Mouse (Mus musculus) brown adipose tissue, adult 24 weeks (tissue): ENCODE results near the gene Vmp1. TPM values are rescaled to one million over a fixed set of nuclear protein-coding genes. Genes with fewer than 3 reads are reported as not detected.

ENCODE experiments used
- H3K27ac ChIP-seq: fragments of 200-500 bp; replicated peaks from 2 replicates; pipeline ENCODE4 v1.5.1; 2012; ENCODE audit warnings: low read depth, mild to moderate bottlenecking, low read length
- H3K4me1 ChIP-seq: fragments of 200-500 bp; 2 replicates; pipeline ENCODE4 v1.6.1; 2012; ENCODE audit warnings: low read length, mixed read lengths; ENCODE audit not compliant: control insufficient read depth, insufficient read depth, insufficient read length
- H3K4me3 ChIP-seq: fragments of 200-500 bp; 2 replicates; pipeline ENCODE4 v1.5.1; 2012; ENCODE audit warnings: low read depth, mild to moderate bottlenecking, low read length, moderate library complexity; ENCODE audit not compliant: insufficient read depth
- polyA plus RNA-seq: library from polyadenylated mRNA; stranded (reverse); fragments of >200 nt; gene quantifications from 2 replicates; pipeline ENCODE4 v1.2.4, GENCODE M21; 2012; ENCODE audit not compliant: missing spikeins, insufficient read depth, insufficient read length

Vmp1 gene
- 62.6 and 85.5 TPM in 2 replicates for polyA plus RNA-seq

DNA sequence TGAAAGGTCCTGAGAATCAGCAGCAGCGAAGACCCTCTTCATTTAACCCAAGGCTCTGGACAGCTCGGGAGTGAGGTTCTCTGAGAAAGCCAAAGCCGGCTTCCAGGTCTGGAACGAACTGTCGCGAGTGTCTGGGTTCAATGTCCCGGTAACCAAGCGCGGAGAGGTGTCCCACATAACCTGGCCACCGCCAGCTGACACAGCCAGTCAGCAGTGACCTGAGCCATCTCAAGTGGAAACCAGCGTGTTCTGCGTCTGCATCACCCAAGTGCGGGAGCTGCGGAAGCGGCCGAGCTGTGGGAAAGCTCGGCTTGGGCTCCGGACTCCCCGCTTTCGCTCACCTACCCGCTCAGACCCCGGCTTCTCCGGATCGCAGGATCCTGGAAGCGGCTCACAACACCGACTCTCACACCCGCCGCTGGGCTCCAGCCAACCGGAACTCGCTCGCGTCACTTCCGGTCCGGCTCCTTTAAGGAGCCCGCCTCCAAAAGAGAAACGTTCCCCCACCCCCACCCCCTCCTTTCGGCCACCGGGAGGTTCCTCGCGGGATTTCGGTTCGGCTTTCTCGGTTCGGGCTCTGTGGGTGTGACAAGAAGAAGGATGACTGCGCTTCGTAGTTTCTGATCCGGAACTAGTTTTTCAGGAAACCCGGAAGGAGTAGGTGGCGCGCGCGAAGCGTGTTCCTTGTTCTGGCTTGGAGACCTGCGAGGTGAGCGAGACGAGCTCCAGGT is at the start of gene Vmp1, which contains the start of gene Ptrh2:
TSS of gene Vmp1 (minus strand) at position 442 of the 731 bp plus-strand sequence.
TSS of gene Ptrh2 (plus strand) at position 591 of the 731 bp plus-strand sequence.
- Histone ChIP-seq H3K4me3 (peak within 1 kb of the TSS; percentile 85), H3K27ac (peak within 1 kb of the TSS; percentile 53), H3K4me1 (no peaks in the 10 kb centered on the region)

DNA sequence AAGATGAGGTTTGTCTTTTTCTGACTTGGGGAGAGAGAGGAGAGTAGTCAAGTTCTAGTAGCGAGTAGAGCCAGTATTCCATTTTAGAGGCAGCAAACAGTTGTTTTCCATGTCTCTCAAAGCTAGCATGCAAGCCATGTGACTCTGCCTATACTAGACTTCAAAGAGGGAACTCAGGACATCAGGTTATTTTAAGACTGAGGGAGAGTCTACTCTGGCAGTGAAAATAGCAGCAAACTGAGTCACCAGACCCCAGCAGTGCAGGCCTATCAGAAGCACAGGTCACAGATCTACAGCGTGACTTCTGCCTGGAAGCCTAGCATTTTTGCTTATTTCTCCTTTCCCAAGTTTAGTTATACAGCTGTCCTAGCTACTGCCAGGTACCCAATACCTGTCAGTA is 47.8 kb upstream of the Vmp1 start:
- Histone ChIP-seq H3K4me1 (no peaks in the 10 kb centered on the region), H3K27ac (no peak overlapping the region), H3K4me3 (no peak overlapping the region)

DNA sequence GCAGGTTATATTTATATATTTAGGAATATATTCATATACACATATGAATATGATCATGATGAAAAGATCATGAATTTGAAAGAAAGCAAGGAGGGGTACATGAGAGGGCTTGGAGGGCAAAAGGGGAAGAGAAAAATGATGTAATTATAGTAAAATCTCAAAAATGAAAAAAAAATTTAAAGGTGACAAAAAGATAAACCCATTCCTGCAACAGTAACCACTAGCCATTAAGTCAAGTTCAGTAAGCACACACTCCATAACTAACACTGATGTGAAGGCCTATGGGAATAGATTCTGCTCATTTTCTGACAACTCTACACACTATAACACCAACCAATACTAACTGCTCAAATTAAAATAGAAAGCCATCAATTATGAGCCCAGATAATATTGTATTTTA is 42.0 kb upstream of the Vmp1 start:
- Histone ChIP-seq H3K4me1 (no peaks in the 10 kb centered on the region), H3K4me3 (no peak overlapping the region), H3K27ac (no peak overlapping the region)

DNA sequence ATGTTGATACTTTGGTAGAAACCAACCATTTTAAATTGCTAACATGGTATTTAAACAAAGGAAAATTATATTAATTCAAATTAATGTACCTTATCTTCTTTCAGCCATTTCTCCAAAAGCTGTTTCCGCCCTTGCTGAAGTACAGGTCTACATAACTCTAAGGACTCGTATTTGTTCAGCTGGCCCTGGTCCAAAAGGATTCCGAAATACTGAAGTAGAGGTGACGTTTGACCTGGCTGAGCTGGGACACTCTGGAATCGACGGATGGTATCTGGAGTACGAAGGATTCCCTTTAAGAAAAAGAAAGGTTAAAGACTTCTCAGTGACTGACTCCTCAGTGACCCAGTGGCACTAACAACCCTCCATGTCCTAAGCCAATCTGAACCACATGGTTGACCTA is 41.3 kb upstream of the Vmp1 start:
- Histone ChIP-seq H3K4me1 (no peaks in the 10 kb centered on the region), H3K4me3 (no peak overlapping the region), H3K27ac (no peak overlapping the region)

DNA sequence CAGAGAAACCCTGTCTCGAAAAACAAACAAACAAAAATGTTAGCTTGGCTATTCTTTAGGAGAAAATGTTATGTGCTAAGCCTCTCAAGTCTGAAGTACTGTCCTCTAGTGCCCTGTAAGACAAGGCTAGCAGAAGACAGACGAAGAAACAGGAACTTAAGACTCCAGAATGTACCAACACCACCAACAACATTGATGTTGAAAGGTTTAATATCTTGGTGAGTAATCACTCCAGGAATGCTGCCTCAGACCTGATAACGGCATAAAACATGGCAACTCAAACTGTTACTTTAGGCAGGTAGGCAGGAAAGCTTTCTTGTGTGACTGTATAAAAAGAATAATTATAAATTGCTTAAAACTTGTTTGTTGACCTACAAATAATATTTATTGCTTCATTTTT is 40.4 kb upstream of the Vmp1 start:
- Histone ChIP-seq H3K4me1 (no peaks in the 10 kb centered on the region), H3K27ac (no peak overlapping the region), H3K4me3 (no peak overlapping the region)

DNA sequence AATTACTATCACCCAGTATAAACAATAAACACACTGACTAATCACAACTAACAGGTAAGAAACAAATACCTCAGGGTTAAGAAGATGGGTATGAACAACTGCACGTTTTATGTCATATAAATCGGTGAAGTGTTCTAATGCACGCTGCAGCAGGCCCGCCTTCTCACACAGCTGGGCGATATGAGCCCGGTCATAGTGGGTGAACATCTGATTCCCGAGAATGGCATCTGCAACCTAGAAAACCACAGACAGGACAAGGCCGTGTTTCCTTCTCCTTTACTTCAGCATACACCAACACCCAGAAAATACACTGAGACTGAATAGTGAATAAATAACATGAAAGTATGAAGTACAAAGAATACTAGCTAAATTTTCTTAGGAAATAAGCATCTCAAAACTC is 35.8 kb upstream of the Vmp1 start:
- Histone ChIP-seq H3K27ac (peak overlapping the region; percentile 21), H3K4me3 (no peak overlapping the region), H3K4me1 (no peaks in the 10 kb centered on the region)

DNA sequence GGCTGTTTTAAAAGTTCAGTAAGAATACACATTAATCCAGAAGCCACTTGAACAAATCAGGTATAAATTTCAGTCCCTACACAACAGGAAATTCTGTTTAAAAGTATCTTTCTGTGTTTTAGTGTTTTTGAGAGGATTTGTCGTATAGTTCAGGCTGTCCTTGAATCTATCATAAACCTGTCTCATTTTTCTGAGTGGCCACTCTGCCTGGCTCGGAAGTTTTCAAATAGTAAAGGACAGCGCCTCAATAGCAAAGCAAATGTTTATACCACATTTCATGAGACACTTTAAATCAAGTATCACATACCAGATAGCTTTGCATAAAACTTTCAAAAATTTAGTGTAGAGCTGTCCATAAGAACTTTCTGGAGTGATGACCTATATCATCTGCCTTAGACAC is 34.7 kb upstream of the Vmp1 start:
- Histone ChIP-seq H3K27ac (no peak overlapping the region), H3K4me1 (no peaks in the 10 kb centered on the region), H3K4me3 (no peak overlapping the region)

DNA sequence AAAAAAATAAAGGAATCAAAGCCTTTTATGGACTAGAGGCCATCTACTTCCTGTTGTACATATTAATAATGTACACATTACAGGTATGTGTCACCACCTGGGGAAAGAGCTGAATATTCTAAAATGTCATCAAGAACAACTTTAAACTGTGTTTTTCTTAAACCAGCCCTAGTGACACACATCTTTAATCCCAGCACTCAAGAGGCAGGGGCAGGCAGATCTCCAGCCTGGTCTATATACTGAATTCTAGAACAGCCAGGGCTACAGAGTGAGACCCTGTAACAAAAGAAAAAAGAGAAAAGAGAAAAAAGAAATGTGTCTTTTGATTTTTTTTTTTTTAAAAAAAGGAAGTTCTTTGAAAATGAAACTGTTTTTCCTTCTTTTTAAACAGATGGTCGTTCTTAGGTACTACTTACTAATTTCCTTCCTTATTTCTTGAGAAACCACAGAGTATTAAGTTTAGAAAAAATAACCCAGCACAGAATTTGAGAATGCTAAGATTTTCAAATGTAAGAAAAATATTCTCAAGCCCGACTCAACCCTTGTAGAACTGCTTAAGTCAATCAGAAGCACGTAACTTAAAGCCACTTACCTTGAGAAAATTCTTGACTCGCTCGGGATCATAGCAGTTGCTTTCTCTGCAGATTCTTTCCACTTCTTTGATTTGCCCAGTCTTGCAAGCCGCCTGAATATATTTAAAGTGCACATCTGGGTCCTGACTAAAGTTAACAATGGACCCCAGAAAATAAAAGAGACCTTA is 33.9 kb upstream of the Vmp1 start:
- Histone ChIP-seq H3K27ac (peak overlapping the region; percentile 30), H3K4me1 (no peaks in the 10 kb centered on the region), H3K4me3 (no peak overlapping the region)

DNA sequence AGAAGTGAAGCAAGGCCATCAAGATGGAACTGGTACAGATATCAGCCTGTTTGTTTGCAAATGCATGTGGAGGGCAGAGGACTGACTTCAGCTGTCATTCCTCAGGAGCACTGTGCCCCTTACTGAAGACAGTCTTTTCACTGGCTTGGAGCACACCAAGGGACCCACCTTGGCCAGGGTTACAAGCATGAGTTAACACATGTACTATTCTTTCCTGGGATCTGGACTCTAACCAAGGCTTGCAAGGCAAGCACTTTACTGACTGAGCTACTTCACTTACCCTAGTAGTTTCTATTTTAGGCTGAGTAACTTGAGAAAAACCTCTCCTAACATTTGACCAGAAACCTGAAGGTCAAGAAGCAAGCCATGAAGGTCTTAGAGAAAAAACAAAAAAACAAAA is 31.0 kb upstream of the Vmp1 start:
- Histone ChIP-seq H3K4me1 (no peaks in the 10 kb centered on the region), H3K27ac (peak overlapping the region; percentile 30; the same call in 1 of the 2 replicates), H3K4me3 (no peak overlapping the region)

DNA sequence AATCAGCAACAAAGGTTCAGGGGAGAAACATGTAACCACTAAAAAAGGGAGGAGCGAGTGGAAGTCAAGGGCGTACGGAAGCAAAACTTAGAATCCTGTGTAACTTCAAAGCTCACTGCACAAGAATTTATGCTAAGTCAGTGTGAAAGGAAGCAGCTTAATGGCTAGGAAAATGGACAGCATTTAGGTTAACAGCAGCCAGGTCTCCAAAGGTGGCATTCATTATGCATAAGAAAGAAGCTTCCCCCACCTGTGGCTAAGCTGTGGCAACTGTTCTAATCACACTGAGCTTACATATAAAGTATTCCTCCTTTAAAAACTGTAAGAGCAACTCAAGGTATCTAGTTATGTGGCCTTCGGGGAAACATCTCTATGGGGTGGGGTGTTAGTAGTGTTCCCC is 17.5 kb upstream of the Vmp1 start:
- no peak overlapping the region for H3K4me3 ChIP-seq
- H3K27ac ChIP-seq, result no peak overlapping the region
- H3K4me1 ChIP-seq, result no peaks in the 10 kb centered on the region

DNA sequence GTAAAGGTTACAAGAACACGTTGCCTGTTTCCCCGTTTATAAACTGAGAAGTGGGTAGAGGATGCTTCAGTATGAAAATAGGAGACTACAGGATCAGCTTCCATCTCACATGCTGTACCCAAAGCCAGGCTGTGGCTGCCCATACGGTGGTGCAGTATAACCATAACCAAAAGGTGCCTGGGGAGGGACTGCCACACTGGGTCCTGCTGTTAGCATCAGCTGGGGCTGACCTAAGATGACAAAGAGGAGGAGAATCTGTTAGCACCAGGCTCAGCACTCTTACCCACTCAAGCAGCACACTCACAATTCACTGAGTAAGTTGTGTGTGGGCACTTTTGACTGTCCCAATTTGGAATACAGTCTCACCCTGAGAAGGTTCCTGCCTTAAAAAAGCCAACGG is 11.8 kb upstream of the Vmp1 start:
- no peak overlapping the region for H3K27ac ChIP-seq
- no peak overlapping the region for H3K4me3 ChIP-seq
- no peaks in the 10 kb centered on the region for H3K4me1 ChIP-seq

DNA sequence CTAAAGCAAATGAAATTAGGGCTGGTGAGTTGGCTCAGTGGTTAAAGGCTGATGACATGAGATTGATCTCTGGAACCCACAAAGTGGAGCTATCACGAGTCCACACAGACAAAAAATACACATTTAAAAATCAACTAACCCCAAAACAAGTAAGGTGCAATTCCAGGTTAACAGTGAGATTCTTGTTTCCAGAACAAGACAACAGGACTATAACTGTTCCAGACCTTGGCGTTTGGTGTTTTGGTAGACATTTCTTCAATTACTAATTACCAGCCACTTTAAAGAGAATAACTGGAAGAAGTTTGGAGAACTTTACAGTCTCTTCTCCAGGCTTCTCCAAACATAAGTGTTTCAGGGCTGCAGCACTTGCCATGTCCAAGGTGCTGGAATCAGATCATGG is 8.9 kb upstream of the Vmp1 start:
- no peaks in the 10 kb centered on the region for H3K4me1 ChIP-seq
- no peak overlapping the region for H3K27ac ChIP-seq
- no peak overlapping the region for H3K4me3 ChIP-seq

DNA sequence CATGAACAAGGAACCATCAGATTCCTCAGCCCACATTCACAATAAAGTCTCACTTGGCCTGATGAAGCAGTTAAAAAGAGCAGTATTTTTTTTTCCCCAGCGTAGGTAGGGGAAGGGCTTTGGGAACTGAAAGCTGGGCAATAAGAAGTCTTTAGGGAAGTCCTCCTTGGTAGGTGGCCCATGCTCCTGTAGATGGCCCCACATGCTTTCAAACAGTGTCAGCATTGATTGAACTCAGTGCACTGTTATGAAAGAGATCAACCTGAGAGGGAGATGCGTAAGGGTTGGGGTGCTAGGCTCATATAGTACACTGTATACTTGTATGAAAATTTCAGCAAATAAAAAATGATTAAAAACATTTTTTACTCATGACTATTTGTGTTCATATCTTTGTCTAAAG is 8.3 kb upstream of the Vmp1 start:
- Histone ChIP-seq H3K27ac (no peak overlapping the region), H3K4me1 (no peaks in the 10 kb centered on the region), H3K4me3 (no peak overlapping the region)

DNA sequence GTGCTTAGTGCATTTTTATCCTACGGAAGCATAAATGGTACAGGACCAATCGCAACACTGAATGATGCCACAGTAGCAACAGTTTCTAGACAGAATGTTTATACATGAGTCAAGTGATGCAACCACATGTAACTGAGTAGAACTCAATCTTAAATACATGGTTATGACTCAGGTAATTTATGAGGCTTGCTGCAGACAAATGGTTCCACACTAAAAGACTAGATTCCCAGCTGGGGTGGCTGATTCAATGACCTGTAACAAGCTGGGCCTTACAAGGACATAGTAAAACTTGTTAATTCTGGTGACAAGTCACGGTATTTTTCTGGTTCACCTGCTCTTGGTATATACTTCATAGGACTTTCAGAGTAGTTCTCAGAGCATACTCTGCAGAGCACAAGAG is 7.8 kb upstream of the Vmp1 start:
- no peaks in the 10 kb centered on the region for H3K4me1 ChIP-seq

DNA sequence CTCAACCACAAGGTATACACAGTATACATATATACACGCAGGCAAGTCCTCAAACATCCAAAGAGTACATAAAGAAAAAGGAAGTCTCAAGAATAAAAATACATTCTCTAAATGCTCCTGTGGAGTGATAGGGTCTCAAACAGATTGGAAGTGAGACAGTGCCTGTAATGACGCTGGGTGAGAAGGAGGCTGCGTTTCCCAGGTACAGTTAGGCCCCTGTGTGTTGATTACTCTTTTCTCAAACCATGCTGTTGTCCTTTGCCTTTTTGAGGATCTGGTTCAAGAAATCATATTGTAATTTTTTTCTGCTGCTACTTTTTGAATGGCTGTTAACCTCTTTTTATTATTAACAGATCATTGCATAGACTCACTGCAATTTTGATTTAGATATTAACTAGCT is 6.7 kb upstream of the Vmp1 start:
- Histone ChIP-seq H3K27ac (no peak overlapping the region), H3K4me1 (no peaks in the 10 kb centered on the region), H3K4me3 (no peak overlapping the region)

More for the DNA sequence above, 7.8 kb upstream of the Vmp1 start:
- H3K4me3 ChIP-seq, result no peak overlapping the region
- no peak overlapping the region for H3K27ac ChIP-seq

DNA sequence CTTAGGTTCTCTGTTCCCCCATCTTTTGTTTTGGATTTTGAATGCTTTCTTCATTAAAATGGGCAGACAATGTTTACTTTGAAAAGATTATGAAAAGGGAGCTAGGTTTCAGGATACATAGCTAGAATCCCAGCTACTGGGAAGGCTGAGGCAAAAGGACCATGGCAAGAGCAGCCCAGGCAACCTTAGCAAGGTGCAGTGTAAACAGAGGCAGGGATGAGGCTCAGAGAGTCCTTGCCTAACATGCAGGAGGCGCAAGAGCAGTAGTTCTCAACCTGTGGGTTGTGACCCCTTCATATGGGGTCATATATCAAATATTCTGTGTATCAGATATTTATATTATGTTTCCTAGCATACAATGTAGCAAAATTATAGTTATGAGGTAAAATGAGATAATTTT is 1.7 kb upstream of the Vmp1 start:
- no peak overlapping the region for H3K27ac ChIP-seq
- no peak overlapping the region for H3K4me3 ChIP-seq
- H3K4me1 ChIP-seq, result no peaks in the 10 kb centered on the region
